Mouse (Mus musculus) heart, adult 11 months (tissue): ENCODE measurements around the gene Tmem210.
"Not testable (repeated sequence)": the region's sequence is repeated elsewhere in the genome, so short reads cannot be mapped to it uniquely, and the experiment has no call there.

Experiments used
- DNase-seq: peaks from one replicate; pipeline ENCODE4 v3.0.0; 2022

Tmem210 gene

DNA sequence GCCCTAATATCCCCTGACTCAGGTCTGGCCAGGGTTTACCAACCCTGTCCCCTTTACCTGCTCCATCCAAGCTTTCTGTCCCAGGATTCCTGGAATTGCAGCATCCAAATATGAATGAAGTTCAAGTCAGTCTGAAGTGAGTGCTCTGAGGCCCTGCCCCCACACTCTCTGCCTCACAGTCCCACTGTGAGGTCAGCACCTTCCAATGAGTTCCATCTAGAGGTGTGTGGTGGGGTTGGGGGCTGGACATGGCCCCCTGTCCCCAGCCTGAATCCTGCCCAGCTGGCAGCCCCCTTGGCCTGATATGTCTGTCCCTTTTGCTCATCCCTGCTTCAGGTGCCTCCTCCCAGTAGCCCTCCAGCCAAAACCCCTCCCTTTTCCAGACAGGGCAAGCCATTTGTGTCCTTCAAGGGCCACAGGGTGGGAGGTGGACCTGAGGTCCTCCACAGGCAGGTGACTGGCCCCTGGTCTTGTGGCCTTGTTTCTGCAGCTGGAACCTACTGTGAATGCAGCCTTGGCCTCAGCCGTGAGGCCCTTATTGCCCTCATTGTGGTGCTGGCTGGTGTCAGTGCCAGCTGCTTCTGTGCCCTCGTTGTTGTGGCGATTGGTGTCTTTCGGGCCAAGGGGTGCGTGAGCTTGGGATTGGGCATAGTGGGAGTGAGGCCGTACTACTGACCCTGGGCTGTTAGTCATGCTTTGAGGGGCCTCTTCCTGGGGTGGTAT, at the start of gene Tmem210:
TSS of gene Tmem210 (plus strand) at position 219 of the 723 bp plus-strand sequence.
- DNase-seq, result no peak

DNA sequence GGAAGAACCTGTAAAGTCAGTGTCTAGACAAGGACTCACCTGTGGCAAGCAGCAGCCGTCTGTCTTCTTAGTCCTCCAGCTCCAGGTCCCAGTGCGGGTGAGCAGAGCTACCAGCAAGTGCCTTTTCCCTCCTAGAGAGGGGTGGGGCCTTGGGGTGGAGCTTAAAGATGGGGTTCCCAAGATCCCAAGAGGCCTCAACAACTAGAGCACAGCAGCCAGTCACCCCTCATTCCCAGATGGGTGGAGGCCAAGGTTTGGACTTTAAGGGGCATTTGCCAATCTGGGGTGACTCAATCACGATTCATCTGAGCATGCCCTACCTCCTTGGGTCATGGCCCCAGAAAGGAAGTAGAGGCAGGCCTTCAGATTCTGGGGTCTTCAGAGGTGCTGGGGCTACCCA, 48.2 kb upstream of the Tmem210 start:
- no peak for DNase-seq

- no peak for DNase-seq
Measured at GRCm38 (mm10) chr2:25240310-25240709, 47.6 kb upstream of the Tmem210 start.

DNA sequence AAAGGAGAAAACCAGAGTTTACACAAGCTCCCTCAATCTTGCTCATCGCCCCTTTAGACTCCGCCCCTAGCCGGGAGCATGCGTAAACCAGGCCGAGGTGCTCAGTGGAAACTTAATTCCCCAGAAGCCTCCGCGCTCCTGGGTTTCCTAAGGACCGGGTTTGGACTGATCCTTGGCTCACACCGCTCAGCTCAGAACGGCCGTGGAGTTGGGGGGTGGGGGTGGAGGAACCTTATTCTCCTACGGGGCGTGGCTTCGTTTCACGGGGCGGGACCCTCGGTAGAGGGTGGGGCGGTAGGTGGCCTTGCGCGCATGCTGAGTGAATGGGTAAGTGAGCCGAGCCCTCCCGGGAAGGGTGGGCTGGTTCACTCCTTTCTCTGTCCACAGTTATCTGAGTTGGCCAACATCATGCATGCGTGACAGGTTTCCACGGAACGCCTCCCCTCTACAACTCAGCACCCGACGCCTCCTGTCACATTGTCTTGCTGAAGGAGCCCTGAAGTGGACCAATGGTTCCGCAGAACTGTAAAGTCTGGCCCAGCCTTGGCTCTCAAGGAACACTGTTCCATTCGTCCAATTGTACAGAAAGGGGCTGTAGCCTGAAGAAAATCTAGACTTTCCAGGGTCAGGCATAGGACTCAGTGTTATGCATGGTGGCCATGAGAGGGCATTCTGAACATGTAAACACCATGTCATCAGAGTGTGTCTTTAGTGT, 47.1 kb upstream of the Tmem210 start:
- peak; percentile 98 for DNase-seq

- DNase-seq, result no peak
Measured at GRCm38 (mm10) chr2:25241438-25241775, 46.5 kb upstream of the Tmem210 start.

DNA sequence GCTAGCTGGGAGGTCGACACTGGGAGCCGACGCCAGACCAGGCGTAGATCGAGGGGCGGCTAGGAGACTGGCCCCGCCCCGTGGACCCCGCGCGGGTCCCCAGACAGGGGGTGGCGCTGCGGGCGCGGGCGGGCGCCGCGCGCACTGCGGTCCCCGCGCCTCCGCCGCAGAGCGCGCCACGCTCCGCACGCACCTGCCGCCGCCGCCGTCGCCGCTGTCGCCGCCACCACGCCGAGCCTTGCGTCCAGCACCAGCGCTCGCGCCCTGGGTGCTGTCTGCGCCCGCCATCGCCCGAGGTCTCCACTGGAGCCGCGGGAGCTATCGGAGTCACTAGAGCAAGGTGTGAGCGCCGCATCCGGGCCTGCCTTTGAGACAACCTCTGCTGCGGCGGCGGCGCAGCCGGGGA, 45.8 kb upstream of the Tmem210 start, which contains the start of the genes Rnf208 and Cysrt1:
TSS of gene Rnf208 (plus strand) at position 155 of the 406 bp plus-strand sequence.
TSS of gene Cysrt1 (minus strand) at position 352 of the 406 bp plus-strand sequence.
- no peak for DNase-seq

- DNase-seq, result no peak
Measured at GRCm38 (mm10) chr2:25243342-25243741, 44.6 kb upstream of the Tmem210 start.

- DNase-seq, result no peak
Measured at GRCm38 (mm10) chr2:25244144-25244543, 43.8 kb upstream of the Tmem210 start.

- DNase-seq, result no peak
Measured at GRCm38 (mm10) chr2:25246183-25247072, 41.5 kb upstream of the Tmem210 start, which contains the start of gene AL732309.1. Gene AL732309.1, minus strand, starts transcription at chr2:25246863.

- DNase-seq, result no peak
Measured at GRCm38 (mm10) chr2:25252331-25252730, 35.6 kb upstream of the Tmem210 start.

DNA sequence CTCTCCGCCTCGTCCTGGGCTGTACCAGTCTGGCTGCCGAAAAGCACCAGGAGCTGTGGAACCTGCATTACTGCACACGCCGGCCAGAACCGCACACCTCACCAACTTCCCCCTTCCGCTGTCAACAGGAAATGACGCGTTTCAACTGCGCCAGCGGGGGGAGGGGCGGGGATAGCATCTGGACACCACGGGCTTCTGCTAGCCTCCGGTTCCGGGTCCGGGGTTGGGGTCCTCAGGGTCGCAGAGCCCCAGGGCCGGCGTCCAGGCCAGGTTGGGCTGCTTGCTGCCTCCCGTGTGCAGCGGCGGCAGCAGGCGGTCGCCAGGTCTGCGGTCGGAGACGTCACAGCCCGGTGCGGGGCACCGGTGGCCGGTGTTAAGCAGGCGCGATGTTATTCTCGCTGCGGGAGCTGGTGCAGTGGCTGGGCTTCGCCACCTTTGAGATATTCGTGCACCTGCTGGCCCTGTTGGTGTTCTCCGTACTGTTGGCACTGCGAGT, 32.6 kb upstream of the Tmem210 start, which contains the start of gene Tmem203:
TSS of gene Tmem203 (plus strand) at position 156 of the 496 bp plus-strand sequence.
- DNase-seq, result peak; percentile 99

DNA sequence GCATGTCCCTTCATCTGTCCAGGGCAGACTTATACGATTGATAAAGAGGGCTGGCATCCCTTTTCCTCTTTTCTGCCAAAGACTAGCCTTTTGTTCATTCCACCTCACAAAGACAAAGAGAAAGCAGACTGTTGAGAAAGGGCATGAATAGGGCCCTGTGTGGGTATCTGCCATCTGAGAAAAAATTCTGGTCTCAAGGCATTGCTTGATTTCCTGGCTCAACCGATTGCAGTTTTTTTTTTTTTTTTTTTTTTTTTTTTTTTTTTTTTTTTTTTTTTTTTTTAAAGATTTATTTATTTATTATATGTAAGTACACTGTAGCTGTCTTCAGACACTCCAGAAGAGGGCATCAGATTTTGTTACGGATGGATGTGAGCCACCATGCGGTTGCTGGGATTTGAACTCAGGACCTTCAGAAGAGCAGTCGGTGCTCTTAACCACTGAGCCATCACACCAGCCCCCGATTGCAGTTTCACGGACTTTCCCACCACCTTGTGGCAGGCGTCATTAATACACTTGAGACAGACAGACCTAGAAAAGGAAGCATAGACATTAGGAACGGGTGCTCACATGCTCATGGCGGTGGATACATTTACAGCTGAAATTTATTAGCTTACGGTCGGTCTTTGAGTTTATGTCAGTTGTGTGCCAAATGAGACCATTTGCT, 31.4 kb upstream of the Tmem210 start:
- DNase-seq, result not testable (repeated sequence)

DNA sequence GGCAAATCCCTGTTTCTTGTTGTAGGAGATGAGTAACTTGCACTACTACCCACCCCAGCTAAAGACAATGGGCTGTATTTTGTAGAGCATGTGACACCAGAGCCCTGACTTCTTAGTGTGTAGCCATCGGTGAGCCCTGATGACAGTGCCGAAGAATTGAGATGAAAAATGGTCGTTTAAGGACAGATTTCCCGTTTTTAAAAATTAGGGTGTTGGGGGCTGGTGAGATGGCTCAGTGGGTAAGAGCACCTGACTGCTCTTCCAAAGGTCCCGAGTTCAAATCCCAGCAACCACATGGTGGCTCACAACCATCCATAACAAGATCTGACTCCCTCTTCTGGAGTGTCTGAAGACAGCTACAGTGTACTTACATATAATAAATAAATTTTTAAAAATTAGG, 30.7 kb upstream of the Tmem210 start:
- DNase-seq, result not testable (repeated sequence)

DNA sequence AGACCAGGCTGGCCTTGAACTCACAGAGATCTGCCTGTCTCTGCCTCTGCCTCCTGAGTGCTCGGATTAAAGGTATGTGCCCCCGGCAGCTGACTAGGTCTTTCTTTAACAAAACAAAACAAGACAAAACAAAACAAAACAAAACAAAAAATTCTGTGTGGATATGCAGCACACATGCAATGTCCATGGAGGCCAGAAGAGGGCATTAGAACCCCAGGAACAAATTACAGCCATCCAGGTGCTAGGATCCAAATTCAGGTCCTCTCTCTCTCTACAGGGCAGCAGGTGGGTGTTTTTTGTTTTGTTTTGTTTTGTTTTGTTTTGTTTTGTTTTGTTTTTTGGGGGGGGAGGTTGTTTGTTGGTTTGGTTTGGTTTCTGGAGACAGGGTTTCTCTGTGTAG, 29.1 kb upstream of the Tmem210 start:
- DNase-seq, result no peak

- DNase-seq, result no peak
Measured at GRCm38 (mm10) chr2:25261870-25262269, 26.1 kb upstream of the Tmem210 start.

DNA sequence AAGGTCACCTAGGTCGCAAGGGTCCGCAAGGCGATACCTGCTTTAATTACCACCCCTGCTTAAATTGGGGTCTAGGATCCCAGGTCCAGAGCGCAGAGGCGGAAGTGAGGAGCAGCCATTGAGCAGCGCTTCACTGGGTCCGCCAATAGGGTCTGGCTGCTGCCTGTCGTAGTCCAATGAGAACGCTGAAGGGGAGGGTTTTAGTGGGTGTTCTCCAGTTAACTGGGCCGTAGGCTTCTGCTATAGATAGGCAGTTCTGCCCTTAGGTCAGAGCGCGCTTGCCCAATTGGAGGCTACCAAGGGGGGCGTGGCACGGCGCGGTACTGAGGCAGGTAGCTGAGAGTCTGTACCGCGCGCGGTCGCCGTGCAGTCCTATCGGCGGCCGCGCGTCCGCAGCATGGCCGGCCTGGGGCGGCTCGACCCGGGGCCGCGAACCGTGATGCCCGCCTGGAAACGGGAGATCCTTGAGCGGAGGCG, 25.6 kb upstream of the Tmem210 start, which contains the start of gene Tprn:
TSS of gene Tprn (plus strand) at position 328 of the 477 bp plus-strand sequence.
- DNase-seq, result peak; percentile 100

- no peak for DNase-seq
Measured at GRCm38 (mm10) chr2:25262795-25263622, 24.9 kb upstream of the Tmem210 start.

DNA sequence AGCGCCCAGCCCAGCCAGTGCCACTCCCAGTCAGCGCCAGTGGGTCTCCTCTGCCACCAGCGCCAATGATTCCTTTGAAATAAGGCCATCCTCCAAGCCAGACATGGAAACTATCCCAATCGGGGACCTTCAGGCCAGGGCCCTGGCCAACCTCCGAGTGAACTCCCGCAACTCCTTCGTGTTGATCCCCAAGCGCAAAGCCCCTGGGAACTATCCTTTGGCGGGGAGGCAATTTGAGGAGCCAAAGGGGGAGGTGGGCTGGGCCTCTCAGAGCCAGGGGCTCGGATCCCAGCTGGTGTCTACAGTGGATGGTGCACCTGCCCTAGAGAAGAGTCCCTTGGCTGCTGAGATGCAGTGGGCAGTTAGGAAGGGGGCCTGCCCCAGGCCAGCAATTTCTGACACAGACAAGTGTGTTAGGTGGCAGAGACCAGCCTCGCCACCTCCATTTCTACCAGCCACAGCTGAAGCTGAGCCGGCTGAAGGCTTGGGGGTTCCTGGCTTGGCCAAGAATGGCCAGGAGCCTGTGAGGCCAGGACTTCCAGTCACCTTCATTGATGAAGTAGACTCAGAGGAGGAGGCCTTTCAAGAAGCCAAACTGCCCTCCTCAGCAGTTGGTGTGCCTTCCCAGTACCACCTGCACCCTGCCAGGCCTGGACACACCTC, 24.2 kb upstream of the Tmem210 start:
- DNase-seq, result no peak

DNA sequence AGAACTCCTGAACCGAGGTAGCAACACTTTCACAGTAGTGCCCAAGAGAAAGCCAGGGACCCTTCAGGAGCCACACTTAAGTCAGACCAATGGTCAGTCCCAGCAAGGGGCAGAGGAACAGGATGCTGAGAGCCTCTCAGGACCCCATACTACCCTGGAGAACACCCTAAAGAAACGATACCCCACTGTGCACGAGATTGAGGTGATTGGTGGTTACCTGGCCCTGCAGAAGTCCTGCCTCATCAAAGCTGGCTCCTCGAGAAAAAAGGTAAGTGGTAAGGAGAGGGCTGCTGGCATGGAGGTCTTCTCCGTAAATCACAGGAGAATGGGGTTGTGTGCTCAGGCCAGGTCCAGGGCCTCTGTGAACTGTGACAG, 23.7 kb upstream of the Tmem210 start:
- no peak for DNase-seq

- no peak for DNase-seq
Measured at GRCm38 (mm10) chr2:25264851-25265250, 23.1 kb upstream of the Tmem210 start.
